Mouse (Mus musculus) liver, embryonic 13.5 days (tissue): Measurements from ENCODE around the gene Vmn1r185. TPM values are rescaled to one million over a fixed set of nuclear protein-coding genes. Genes with fewer than 3 reads are reported as not detected.
"Not testable (repeated sequence)": the region's sequence is repeated elsewhere in the genome, so short reads cannot be mapped to it uniquely, and the experiment has no call there.

ENCODE experiments used
- ATAC-seq: fragments of 200-750 bp; cut with Nextera tagmentation; 2 replicates; pipeline ENCODE4 v1.8.0; 2017; ENCODE audit warnings: low read depth, mild to moderate bottlenecking, moderate number of reproducible peaks, moderate library complexity
- DNase-seq: peaks from one replicate; pipeline ENCODE4 v3.0.0; 2022
- H3K27ac ChIP-seq: fragments of 300-500 bp; sonication (generic); 2 replicates; pipeline ENCODE4 v1.5.1; 2015; ENCODE audit warnings: moderate library complexity, mild to moderate bottlenecking, inconsistent platforms
- H3K27me3 ChIP-seq: fragments of 300-500 bp; sonication (generic); 2 replicates; pipeline ENCODE4 v1.6.1; 2015; ENCODE audit warnings: mild to moderate bottlenecking, inconsistent platforms
- H3K36me3 ChIP-seq: fragments of 300-500 bp; sonication (generic); 2 replicates; pipeline ENCODE4 v1.6.1; 2015; ENCODE audit warnings: mild to moderate bottlenecking, inconsistent platforms
- H3K4me1 ChIP-seq: fragments of 300-500 bp; sonication (generic); replicated peaks from 2 replicates; pipeline ENCODE4 v1.6.1; 2015; ENCODE audit warnings: inconsistent platforms
- H3K4me2 ChIP-seq: fragments of 300-500 bp; sonication (generic); 2 replicates; pipeline ENCODE4 v1.6.1; 2015; ENCODE audit warnings: inconsistent platforms, mild to moderate bottlenecking, moderate library complexity
- H3K4me3 ChIP-seq: fragments of 300-500 bp; sonication (generic); replicated peaks from 2 replicates; pipeline ENCODE4 v1.5.1; 2015; ENCODE audit warnings: mild to moderate bottlenecking, inconsistent platforms
- H3K9ac ChIP-seq: fragments of 300-500 bp; sonication (generic); 2 replicates; pipeline ENCODE4 v1.6.1; 2015; ENCODE audit warnings: mild to moderate bottlenecking, inconsistent platforms
- H3K9me3 ChIP-seq: fragments of 300-500 bp; sonication (generic); replicated peaks from 2 replicates; pipeline ENCODE4 v1.6.1; 2016; ENCODE audit warnings: inconsistent platforms
- WGBS: fragments of 180-500 bp; shearing (Covaris S2); methylation state at CpG from one replicate; pipeline ENCODE4 v1.1.7; 2015; ENCODE audit not compliant: insufficient replicate concordance; 5-methylcytosine and 5-hydroxymethylcytosine counted together
- polyA plus RNA-seq: library from polyadenylated mRNA; unstranded; fragments of >200 nt; fragmentation: Nextera tagmentation; extraction: Ambion mirVana; gene quantifications from 2 replicates; pipeline ENCODE4 v1.2.1, GENCODE M21; 2015

Vmn1r185 gene
- polyA plus RNA-seq = not detected in 2 replicates

DNA sequence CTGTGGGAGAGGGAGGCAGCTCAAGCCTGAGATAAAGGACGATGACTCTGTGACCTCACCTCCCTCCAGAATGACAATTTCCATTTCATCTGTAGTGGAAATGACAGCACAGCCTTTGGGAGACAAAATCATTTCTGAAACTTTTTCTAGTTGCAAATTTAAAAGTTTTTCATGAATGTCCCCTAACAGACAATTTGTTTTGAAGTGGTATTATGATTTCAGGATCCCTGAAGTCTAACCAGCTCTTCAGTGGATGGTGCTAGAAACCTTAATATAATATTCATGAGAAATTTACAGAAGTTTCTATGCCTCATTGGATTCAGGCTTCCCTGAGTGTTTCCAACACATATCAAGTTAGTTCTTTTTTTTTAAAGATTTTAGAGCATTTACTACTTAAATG, at the start of gene Vmn1r185:
Vmn1r185 (minus strand) TSS at position 101 of the 400 bp plus-strand sequence.
- H3K27me3 ChIP-seq, H3K9ac ChIP-seq, DNase-seq, H3K4me1 ChIP-seq, H3K27ac ChIP-seq, ATAC-seq, H3K9me3 ChIP-seq, H3K4me2 ChIP-seq, H3K4me3 ChIP-seq, H3K36me3 ChIP-seq: not testable (repeated sequence)
- 50% methylated on average over 1 of the region's 1 CpGs for WGBS

- H3K4me1 ChIP-seq, ATAC-seq: not testable (repeated sequence)
- WGBS = 22% methylated on average over 2 of the region's 2 CpGs
These were observed 49.2 kb upstream of the Vmn1r185 start for GRCm38 (mm10) chr7:26667466-26667865.

DNA sequence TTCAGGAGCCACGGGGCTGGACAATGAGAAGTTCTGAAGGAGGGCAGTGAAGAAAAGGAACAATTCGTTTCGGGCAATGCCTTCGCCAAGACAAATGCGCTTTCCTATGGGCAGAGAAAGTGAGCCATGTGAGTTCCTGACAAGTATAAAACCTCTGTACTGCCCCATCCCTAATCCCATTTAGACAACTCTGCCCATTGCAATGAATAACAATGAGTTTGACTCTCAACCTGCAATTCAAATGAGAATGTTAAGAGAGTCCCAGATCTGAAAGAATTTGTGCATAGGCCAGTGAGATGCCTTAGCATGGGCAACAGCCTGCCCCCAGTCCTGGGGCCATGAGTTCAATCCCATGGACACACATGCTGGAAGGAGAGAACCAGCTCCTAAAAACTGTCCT, 47.7 kb upstream of the Vmn1r185 start:
- 68% methylated on average over 5 of the region's 5 CpGs for WGBS
- no peaks in the 10 kb centered on the region for H3K27me3 ChIP-seq
- H3K9ac ChIP-seq = no peak overlapping the region
- H3K27ac ChIP-seq = no peak overlapping the region
- no peak overlapping the region for H3K4me3 ChIP-seq
- DNase-seq (no peak), ATAC-seq (no peak)
- no peaks in the 10 kb centered on the region for H3K4me1 ChIP-seq
- H3K9me3 ChIP-seq = no peaks in the 10 kb centered on the region
- no peak overlapping the region for H3K4me2 ChIP-seq
- H3K36me3 ChIP-seq = no peaks in the 10 kb centered on the region

More at GRCm38 (mm10) chr7:26667466-26667865, 49.2 kb upstream of the Vmn1r185 start:
- H3K4me3 ChIP-seq, H3K4me2 ChIP-seq, DNase-seq, H3K27me3 ChIP-seq, H3K27ac ChIP-seq, H3K36me3 ChIP-seq, H3K9ac ChIP-seq, H3K9me3 ChIP-seq: not testable (repeated sequence)

GRCm38 (mm10) chr7:26589774-26590173, 28.5 kb downstream of the Vmn1r185 start:
- ATAC-seq = no peak
- DNase-seq = no peak
- H3K4me3 ChIP-seq = no peak overlapping the region
- H3K9me3 ChIP-seq = no peaks in the 10 kb centered on the region
- no peaks in the 10 kb centered on the region for H3K36me3 ChIP-seq
- 37% methylated on average over 1 of the region's 1 CpGs for WGBS
- no peak overlapping the region for H3K4me2 ChIP-seq
- H3K27me3 ChIP-seq = no peaks in the 10 kb centered on the region
- no peaks in the 10 kb centered on the region for H3K4me1 ChIP-seq
- H3K27ac ChIP-seq = no peak overlapping the region
- no peak overlapping the region for H3K9ac ChIP-seq

GRCm38 (mm10) chr7:26589077-26589476, 29.2 kb downstream of the Vmn1r185 start:
- no peak overlapping the region for H3K9ac ChIP-seq
- DNase-seq = no peak
- H3K4me3 ChIP-seq = no peak overlapping the region
- H3K4me2 ChIP-seq = no peak overlapping the region
- no peaks in the 10 kb centered on the region for H3K9me3 ChIP-seq
- no peaks in the 10 kb centered on the region for H3K27me3 ChIP-seq
- no peaks in the 10 kb centered on the region for H3K36me3 ChIP-seq
- H3K4me1 ChIP-seq = no peaks in the 10 kb centered on the region
- H3K27ac ChIP-seq = no peak overlapping the region
- ATAC-seq = no peak

Other genes starting within 250 kb of the Vmn1r185 start
- not detected in 2 replicates for gene Nlrp9c, start 214.8 kb downstream of the Vmn1r185 start, polyA plus RNA-seq
- not detected in 2 replicates for gene Nlrp4a, start 183.4 kb downstream of the Vmn1r185 start, polyA plus RNA-seq
- gene Nlrp9a, start 83.4 kb downstream of the Vmn1r185 start, polyA plus RNA-seq = not detected in 2 replicates
- not detected in 2 replicates for gene Cyp2b23, start 68.0 kb upstream of the Vmn1r185 start, polyA plus RNA-seq
- not detected in 2 replicates for gene Cyp2b19, start 138.7 kb upstream of the Vmn1r185 start, polyA plus RNA-seq
- not detected in 2 replicates for gene Cyp2g1, start 190.4 kb upstream of the Vmn1r185 start, polyA plus RNA-seq
- gene Cyp2a5, start 216.8 kb upstream of the Vmn1r185 start, polyA plus RNA-seq = 0.13 and 0.14 TPM in 2 replicates